Mouse (Mus musculus) thymus, adult 2 months (tissue): ENCODE data around the gene Nup43.

Experiments
- CTCF ChIP-seq: fragments of 200-500 bp; IDR thresholded peaks from 2 replicates; pipeline ENCODE4 v1.5.1; 2012; ENCODE audit warnings: mild to moderate bottlenecking, control low read depth, low read length, moderate library complexity, borderline replicate concordance; ENCODE audit not compliant: control insufficient read depth, poor library complexity, insufficient read depth; ENCODE audit errors: extremely low read depth
- POLR2A ChIP-seq: fragments of 200-500 bp; IDR thresholded peaks from 2 replicates; pipeline ENCODE4 v1.6.1; 2012; ENCODE audit warnings: mild to moderate bottlenecking, low read length, control low read depth, moderate library complexity; ENCODE audit not compliant: control insufficient read depth, poor library complexity, insufficient read depth; ENCODE audit errors: extremely low read depth

DNA sequence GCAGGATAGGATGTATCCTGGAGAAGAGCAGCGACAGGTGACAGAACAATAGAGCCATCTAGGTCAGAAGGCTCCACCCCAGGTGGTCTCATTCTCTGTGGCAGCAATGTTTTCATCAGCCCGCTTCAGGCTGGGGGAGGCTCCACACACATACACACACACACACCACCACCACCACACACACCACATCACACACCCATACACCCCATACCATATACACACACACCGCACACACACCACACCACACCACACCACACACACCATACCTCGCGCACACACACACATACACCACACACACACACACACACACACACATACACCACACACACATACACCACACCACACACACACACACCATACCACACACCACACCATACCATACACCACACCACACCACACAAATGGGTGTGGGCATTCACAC, 47.5 kb upstream of the Nup43 start:
- TF ChIP-seq CTCF (no peak), POLR2A (no peak)
